Mouse (Mus musculus) MEL (cell line): ENCODE measurements around the gene Col12a1. TPM values are rescaled to one million over a fixed set of nuclear protein-coding genes. Genes with fewer than 3 reads are reported as not detected.

Source experiments
- DNase-seq: peaks from one replicate; pipeline ENCODE4 v3.0.0; 2011; ENCODE audit warnings: low read depth, low spot score
- H3K27ac ChIP-seq: 2 replicates; pipeline ENCODE4 v1.5.1; 2012; ENCODE audit warnings: low read depth, mild to moderate bottlenecking, control low read depth, low read length, moderate library complexity; ENCODE audit not compliant: control insufficient read depth
- H3K27me3 ChIP-seq, 2 experiments: fragments of 150-350 bp in 1 of 2; sonication (generic) in 1 of 2; 2 replicates each; pipeline ENCODE4 v1.6.1; 2012; ENCODE audit warnings: low read length in 2 of 2, mild to moderate bottlenecking in 2 of 2, improper control_type of control experiment in 1 of 2, moderate library complexity in 1 of 2; ENCODE audit not compliant: insufficient read depth in 2 of 2, control insufficient read depth in 1 of 2
- H3K36me3 ChIP-seq, 2 experiments: 2 replicates each; pipeline ENCODE4 v1.6.1; 2012 to 2014; ENCODE audit warnings: low read length in 2 of 2, improper control_type of control experiment in 1 of 2, inconsistent platforms in 1 of 2, mild to moderate bottlenecking in 1 of 2; ENCODE audit not compliant: insufficient read depth in 2 of 2, control insufficient read depth in 1 of 2
- H3K4me1 ChIP-seq, 2 experiments: fragments of 150-350 bp in 1 of 2; sonication (generic) in 1 of 2; 2 replicates each; pipeline ENCODE4 v1.6.1; 2012; ENCODE audit warnings: low read length in 2 of 2, improper control_type of control experiment in 1 of 2, mild to moderate bottlenecking in 1 of 2; ENCODE audit not compliant: insufficient read depth in 2 of 2, control insufficient read depth in 1 of 2
- H3K4me3 ChIP-seq, 2 experiments: fragments of 150-350 bp in 1 of 2; sonication (generic) in 1 of 2; 2 replicates each; pipeline ENCODE4 v1.5.1; 2012; ENCODE audit warnings: low read depth in 2 of 2, low read length in 2 of 2, mild to moderate bottlenecking in 2 of 2, moderate library complexity in 2 of 2, control low read depth in 1 of 2, improper control_type of control experiment in 1 of 2; ENCODE audit not compliant: control insufficient read depth in 1 of 2, insufficient read depth in 1 of 2
- H3K79me2 ChIP-seq: 2 replicates; pipeline ENCODE4 v1.6.1; 2012; ENCODE audit warnings: mild to moderate bottlenecking, low read length, moderate library complexity; ENCODE audit not compliant: control insufficient read depth, poor library complexity, insufficient read depth
- H3K9ac ChIP-seq: 2 replicates; pipeline ENCODE4 v1.6.1; 2012; ENCODE audit warnings: low read depth, mild to moderate bottlenecking, control low read depth, low read length, moderate library complexity; ENCODE audit not compliant: control insufficient read depth, poor library complexity, severe bottlenecking
- H3K9me3 ChIP-seq: fragments of 150-350 bp; sonication (generic); replicated peaks from 2 replicates; pipeline ENCODE4 v1.6.1; 2012; ENCODE audit warnings: mild to moderate bottlenecking, low read length, improper control_type of control experiment, moderate library complexity; ENCODE audit not compliant: insufficient read depth
- BHLHE40 ChIP-seq: IDR thresholded peaks from 2 replicates; pipeline ENCODE4 v1.6.1; 2012; ENCODE audit warnings: low read depth, mild to moderate bottlenecking, inconsistent platforms, low read length, improper control_type of control experiment, borderline replicate concordance
- CHD1 ChIP-seq: IDR thresholded peaks from 2 replicates; pipeline ENCODE4 v1.6.1; 2012; ENCODE audit warnings: low read depth, mild to moderate bottlenecking, inconsistent platforms, low read length, improper control_type of control experiment
- CTCF ChIP-seq, 3 experiments: IDR thresholded peaks in 2 of 3; conservative IDR thresholded peaks in 1 of 3; 2 replicates each; pipeline ENCODE4 v1.5.1; 2011 to 2012; ENCODE audit warnings: low read length in 3 of 3, low read depth in 2 of 3, mild to moderate bottlenecking in 2 of 3, improper control_type of control experiment in 1 of 3, inconsistent platforms in 1 of 3, mixed read lengths in 1 of 3, moderate library complexity in 1 of 3; ENCODE audit not compliant: control insufficient read depth in 1 of 3, insufficient read depth in 1 of 3, poor library complexity in 1 of 3, severe bottlenecking in 1 of 3
- E2F4 ChIP-seq: IDR thresholded peaks from 2 replicates; pipeline ENCODE4 v1.6.1; 2011; ENCODE audit warnings: low read depth, low read length, improper control_type of control experiment, borderline replicate concordance
- ELF1 ChIP-seq: IDR thresholded peaks from 2 replicates; pipeline ENCODE4 v1.6.1; 2014; ENCODE audit warnings: low read depth, mild to moderate bottlenecking, inconsistent platforms, low read length, improper control_type of control experiment, moderate library complexity
- ETS1 ChIP-seq: IDR thresholded peaks from 2 replicates; pipeline ENCODE4 v1.6.1; 2012; ENCODE audit warnings: low read depth, mild to moderate bottlenecking, inconsistent platforms, low read length, improper control_type of control experiment, moderate library complexity
- GABPA ChIP-seq: IDR thresholded peaks from 2 replicates; pipeline ENCODE4 v1.6.1; 2012; ENCODE audit warnings: low read depth, mild to moderate bottlenecking, inconsistent platforms, low read length, improper control_type of control experiment, moderate library complexity
- GATA1 ChIP-seq: IDR thresholded peaks from 2 replicates; pipeline ENCODE4 v1.6.1; 2011; ENCODE audit warnings: low read depth, low read length, improper control_type of control experiment
- HCFC1 ChIP-seq: IDR thresholded peaks from 2 replicates; pipeline ENCODE4 v1.6.1; 2012; ENCODE audit warnings: low read depth, mild to moderate bottlenecking, inconsistent platforms, low read length, improper control_type of control experiment, moderate library complexity
- JUND ChIP-seq: IDR thresholded peaks from 2 replicates; pipeline ENCODE4 v1.6.1; 2011; ENCODE audit warnings: low read depth, mild to moderate bottlenecking, improper control_type of control experiment, low read length
- KAT2A ChIP-seq: conservative IDR thresholded peaks from 2 replicates; pipeline ENCODE4 v1.6.1; 2012; ENCODE audit warnings: low read depth, low read length, improper control_type of control experiment, inconsistent platforms
- MAFK ChIP-seq: IDR thresholded peaks from 2 replicates; pipeline ENCODE4 v1.6.1; 2011; ENCODE audit warnings: low read depth, mild to moderate bottlenecking, low read length, improper control_type of control experiment, borderline replicate concordance
- MAX ChIP-seq: IDR thresholded peaks from 2 replicates; pipeline ENCODE4 v1.6.1; 2011; ENCODE audit warnings: low read length, improper control_type of control experiment
- MAZ ChIP-seq: IDR thresholded peaks from 2 replicates; pipeline ENCODE4 v1.6.1; 2012; ENCODE audit warnings: low read depth, mild to moderate bottlenecking, inconsistent platforms, low read length, improper control_type of control experiment
- MEF2A ChIP-seq: IDR thresholded peaks from 2 replicates; pipeline ENCODE4 v1.6.1; 2014; ENCODE audit warnings: low read depth, mild to moderate bottlenecking, inconsistent platforms, low read length, improper control_type of control experiment; ENCODE audit not compliant: poor library complexity, insufficient replicate concordance, severe bottlenecking; ENCODE audit errors: extremely low read depth
- MXI1 ChIP-seq: IDR thresholded peaks from 2 replicates; pipeline ENCODE4 v1.6.1; 2011; ENCODE audit warnings: mild to moderate bottlenecking, low read depth, low read length, improper control_type of control experiment
- MYB ChIP-seq: IDR thresholded peaks from 2 replicates; pipeline ENCODE4 v1.6.1; 2011; ENCODE audit warnings: mild to moderate bottlenecking, low read depth, low read length, improper control_type of control experiment
- MYC ChIP-seq: IDR thresholded peaks from 2 replicates; pipeline ENCODE4 v1.6.1; 2011; ENCODE audit warnings: low read depth, mild to moderate bottlenecking, low read length, improper control_type of control experiment, moderate library complexity
- NELFE ChIP-seq: IDR thresholded peaks from 2 replicates; pipeline ENCODE4 v1.6.1; 2011; ENCODE audit warnings: low read depth, low read length, improper control_type of control experiment
- POLR2A ChIP-seq, 2 experiments: IDR thresholded peaks; 2 replicates each; pipeline ENCODE4 v1.6.1; 2011 to 2012; ENCODE audit warnings: low read length in 2 of 2, mild to moderate bottlenecking in 2 of 2, control low read depth in 1 of 2, improper control_type of control experiment in 1 of 2, low read depth in 1 of 2, moderate library complexity in 1 of 2; ENCODE audit not compliant: control insufficient read depth in 1 of 2, insufficient read depth in 1 of 2, poor library complexity in 1 of 2
- POLR2AphosphoS2 ChIP-seq: IDR thresholded peaks from 2 replicates; pipeline ENCODE4 v1.6.1; 2011; ENCODE audit warnings: low read length, improper control_type of control experiment
- POLR2AphosphoS5 ChIP-seq: IDR thresholded peaks from 2 replicates; pipeline ENCODE4 v1.6.1; 2012; ENCODE audit warnings: low read depth, borderline replicate concordance, mild to moderate bottlenecking, inconsistent platforms, low read length, moderate library complexity, mixed read lengths
- RAD21 ChIP-seq: IDR thresholded peaks from 2 replicates; pipeline ENCODE4 v1.6.1; 2011; ENCODE audit warnings: mild to moderate bottlenecking, low read depth, low read length, improper control_type of control experiment
- RCOR1 ChIP-seq: IDR thresholded peaks from 2 replicates; pipeline ENCODE4 v1.6.1; 2012; ENCODE audit warnings: low read depth, mild to moderate bottlenecking, inconsistent platforms, low read length, improper control_type of control experiment
- SIN3A ChIP-seq: IDR thresholded peaks from 2 replicates; pipeline ENCODE4 v1.6.1; 2012; ENCODE audit warnings: low read length, improper control_type of control experiment, inconsistent platforms
- SMC3 ChIP-seq: IDR thresholded peaks from 2 replicates; pipeline ENCODE4 v1.6.1; 2011; ENCODE audit warnings: low read depth, low read length, improper control_type of control experiment
- TAL1 ChIP-seq: IDR thresholded peaks from 2 replicates; pipeline ENCODE4 v1.6.1; 2012; ENCODE audit warnings: mild to moderate bottlenecking, inconsistent platforms, low read length, moderate library complexity, mixed read lengths
- TBP ChIP-seq: IDR thresholded peaks from 2 replicates; pipeline ENCODE4 v1.8.0; 2011; ENCODE audit warnings: low read depth, low read length, improper control_type of control experiment
- TCF12 ChIP-seq: IDR thresholded peaks from 2 replicates; pipeline ENCODE4 v1.6.1; 2014; ENCODE audit warnings: low read depth, mild to moderate bottlenecking, inconsistent platforms, low read length, improper control_type of control experiment, moderate library complexity
- UBTF ChIP-seq: IDR thresholded peaks from 2 replicates; pipeline ENCODE4 v1.6.1; 2012; ENCODE audit warnings: low read depth, mild to moderate bottlenecking, inconsistent platforms, low read length, improper control_type of control experiment, moderate library complexity, borderline replicate concordance; ENCODE audit not compliant: insufficient read depth
- USF1 ChIP-seq: IDR thresholded peaks from 2 replicates; pipeline ENCODE4 v1.6.1; 2014; ENCODE audit warnings: low read depth, mild to moderate bottlenecking, inconsistent platforms, low read length, improper control_type of control experiment, moderate library complexity
- USF2 ChIP-seq, 2 experiments: IDR thresholded peaks; 2 replicates each; pipeline ENCODE4 v1.6.1; 2011 to 2012; ENCODE audit warnings: improper control_type of control experiment in 2 of 2, low read length in 2 of 2, borderline replicate concordance in 1 of 2, inconsistent platforms in 1 of 2, low read depth in 1 of 2, mild to moderate bottlenecking in 1 of 2; ENCODE audit not compliant: insufficient read depth in 1 of 2
- ZC3H11A ChIP-seq: IDR thresholded peaks from 2 replicates; pipeline ENCODE4 v1.6.1; 2012; ENCODE audit warnings: low read depth, mild to moderate bottlenecking, inconsistent platforms, low read length, improper control_type of control experiment
- ZKSCAN1 ChIP-seq: IDR thresholded peaks from 2 replicates; pipeline ENCODE4 v1.6.1; 2012; ENCODE audit warnings: low read depth, mild to moderate bottlenecking, inconsistent platforms, low read length, improper control_type of control experiment, moderate library complexity
- ZMIZ1 ChIP-seq: IDR thresholded peaks from 2 replicates; pipeline ENCODE4 v1.6.1; 2012; ENCODE audit warnings: low read depth, mild to moderate bottlenecking, inconsistent platforms, low read length, improper control_type of control experiment, moderate library complexity
- ZNF384 ChIP-seq: IDR thresholded peaks from 2 replicates; pipeline ENCODE4 v1.6.1; 2012; ENCODE audit warnings: low read depth, mild to moderate bottlenecking, inconsistent platforms, low read length, improper control_type of control experiment
- polyA plus RNA-seq, 2 experiments: library from polyadenylated mRNA; stranded (reverse) in 1 of 2; unstranded in 1 of 2; fragments of >175 nt in 1 of 2; fragments of >200 nt in 1 of 2; gene quantifications; 2 replicates each; pipeline versions ENCODE4 v1.2.1 to v1.2.4; 2012; ENCODE audit warnings: low replicate concordance in 2 of 2, low read depth in 1 of 2; ENCODE audit not compliant: insufficient read length in 2 of 2, insufficient read depth in 1 of 2, missing spikeins in 1 of 2
- total RNA-seq: library from RNA; depleted of rRNA; stranded (reverse); fragments of 300-350 nt; gene quantifications from 2 replicates; pipeline ENCODE4 v1.2.3, GENCODE M21; 2012

Col12a1 gene
- total and polyA plus RNA-seq, 3 experiments = 0.13 TPM; not detected in 2

- H3K4me3 ChIP-seq = peak within 1 kb of the TSS; percentile 76 to 80
- H3K79me2 ChIP-seq = peaks cover 12% of the 10 kb centered on the region
- no peaks in the 10 kb centered on the region for H3K9me3 ChIP-seq
- no peaks in the 10 kb centered on the region for H3K27me3 ChIP-seq
- peaks cover 9 to 10% of the 10 kb centered on the region in 2 experiments for H3K36me3 ChIP-seq
- peak; percentile 98 for DNase-seq
- H3K9ac ChIP-seq = peak within 1 kb of the TSS; percentile 73
- peaks cover 3 to 5% of the 10 kb centered on the region in 2 experiments; a peak in 2 of 4 replicates for H3K4me1 ChIP-seq
- peak within 1 kb of the TSS; percentile 73 for H3K27ac ChIP-seq
- TF ChIP-seq MXI1 = peak; percentile 86
- TF ChIP-seq POLR2AphosphoS2 = peak; percentile 71
- TF ChIP-seq MAFK = no peak
- TF ChIP-seq JUND = no peak
- peak; percentile 20; the same call in 1 of the 2 replicates for TF ChIP-seq USF1
- TF ChIP-seq ZNF384 = no peak
- TF ChIP-seq POLR2AphosphoS5 = no peak
- peak; percentile 83 for TF ChIP-seq KAT2A
- peak; percentile 61 for TF ChIP-seq MYC
- TF ChIP-seq MYB = no peak
- TF ChIP-seq ELF1 = peak; percentile 90
- peak; percentile 92 for TF ChIP-seq ZMIZ1
- TF ChIP-seq ZKSCAN1 = no peak
- peak; percentile 98 for TF ChIP-seq HCFC1
- 0 out of 2 replicates have a peak, but pooled peaks have one; percentile 28 for TF ChIP-seq MEF2A
- TF ChIP-seq SIN3A = peak; percentile 88
- TF ChIP-seq ETS1 = peak; percentile 41; the same call in 1 of the 2 replicates
- TF ChIP-seq TCF12 = peak; percentile 80
- no peak for TF ChIP-seq ZC3H11A
- no peak for TF ChIP-seq UBTF
- no peak for TF ChIP-seq RAD21
- no peak for TF ChIP-seq GATA1
- TF ChIP-seq CTCF (IDR thresholded peaks at IDR 0.05 in 2 of 3, conservative IDR thresholded peaks at IDR 0.05 in 1 of 3; ENCODE audit: control insufficient read depth in 1 of 3, insufficient read depth in 1 of 3, low read depth in 2 of 3, low read length in 3 of 3, poor library complexity in 1 of 3, severe bottlenecking in 1 of 3) = no peak
- TF ChIP-seq TBP = peak; percentile 91
- no peak for TF ChIP-seq USF2 (IDR thresholded peaks at IDR 0.05; ENCODE audit: borderline replicate concordance in 1 of 2, insufficient read depth in 1 of 2, low read depth in 1 of 2, low read length in 2 of 2)
- peak; percentile 85; the same call in 1 of the 2 replicates for TF ChIP-seq GABPA
- TF ChIP-seq SMC3 = no peak
- no peak for TF ChIP-seq RCOR1
- TF ChIP-seq POLR2A (IDR thresholded peaks at IDR 0.05; ENCODE audit: control insufficient read depth in 1 of 2, insufficient read depth in 1 of 2, low read depth in 1 of 2, low read length in 2 of 2, poor library complexity in 1 of 2) = peak; percentile 79 to 94; a peak in 3 of 4 replicates
- no peak for TF ChIP-seq BHLHE40
- no peak for TF ChIP-seq TAL1
- peak; percentile 51; the same call in 1 of the 2 replicates for TF ChIP-seq MAX
- no peak for TF ChIP-seq CHD1
- TF ChIP-seq E2F4 = 0 out of 2 replicates have a peak, but pooled peaks have one; percentile 30
- TF ChIP-seq NELFE = peak; percentile 86
- peak; percentile 86 for TF ChIP-seq MAZ
Measured at GRCm38 (mm10) chr9:79759385-79760005, 40.9 kb upstream of the Col12a1 start, which contains the start of gene Cox7a2. Gene Cox7a2, minus strand, starts transcription at chr9:79759878.
